Mouse (Mus musculus) kidney, adult 2 months (tissue): ENCODE data around the gene Rasgrp1.

Source experiments
- CTCF ChIP-seq: fragments of 200-500 bp; conservative IDR thresholded peaks from 2 replicates; pipeline ENCODE4 v1.5.1; 2011; ENCODE audit warnings: low read depth, mild to moderate bottlenecking, control low read depth, low read length, moderate library complexity, mixed read lengths; ENCODE audit not compliant: insufficient read depth, insufficient read length
- POLR2A ChIP-seq: fragments of 200-500 bp; IDR thresholded peaks from one replicate; pipeline ENCODE4 v1.6.1; 2011; ENCODE audit warnings: low read depth, low read length, control low read depth

- no peak for TF ChIP-seq CTCF
- TF ChIP-seq POLR2A, result no peak
Measured at GRCm38 (mm10) chr2:117262184-117262583, 80.6 kb downstream of the Rasgrp1 start.
